Mouse (Mus musculus) kidney, embryonic 14.5 days (tissue): ENCODE measurements around the gene Gsdmc3. TPM values are rescaled to one million over a fixed set of nuclear protein-coding genes. Genes with fewer than 3 reads are reported as not detected.
"Not testable (repeated sequence)": the region's sequence is repeated elsewhere in the genome, so short reads cannot be mapped to it uniquely, and the experiment has no call there.

Source experiments
- ATAC-seq: fragments of 200-750 bp; cut with Nextera tagmentation; 2 replicates; pipeline ENCODE4 v1.8.0; 2017; ENCODE audit warnings: moderate number of reproducible peaks, mild to moderate bottlenecking, moderate TSS enrichment, moderate library complexity; ENCODE audit not compliant: low FRiP score, low TSS enrichment
- H3K27ac ChIP-seq: fragments of 300-500 bp; sonication (generic); 2 replicates; pipeline ENCODE4 v1.5.1; 2014; ENCODE audit warnings: low read depth, mild to moderate bottlenecking, low read length, moderate library complexity, mixed read lengths
- H3K27me3 ChIP-seq: fragments of 300-500 bp; sonication (generic); 2 replicates; pipeline ENCODE4 v1.6.1; 2014; ENCODE audit warnings: mild to moderate bottlenecking, low read length; ENCODE audit not compliant: control insufficient read depth, insufficient read depth
- H3K36me3 ChIP-seq: fragments of 300-500 bp; sonication (generic); 2 replicates; pipeline ENCODE4 v1.6.1; 2014; ENCODE audit warnings: low read length, mixed read lengths; ENCODE audit not compliant: control insufficient read depth, insufficient read depth
- H3K4me1 ChIP-seq: fragments of 300-500 bp; sonication (generic); 2 replicates; pipeline ENCODE4 v1.6.1; 2014; ENCODE audit warnings: low read length, mixed read lengths; ENCODE audit not compliant: control insufficient read depth, insufficient read depth
- H3K4me2 ChIP-seq: fragments of 300-500 bp; sonication (generic); replicated peaks from 2 replicates; pipeline ENCODE4 v1.6.1; 2014; ENCODE audit warnings: low read depth, mild to moderate bottlenecking, low read length
- H3K4me3 ChIP-seq: fragments of 300-500 bp; sonication (generic); 2 replicates; pipeline ENCODE4 v1.5.1; 2014; ENCODE audit warnings: mild to moderate bottlenecking, low read length
- H3K9ac ChIP-seq: fragments of 300-500 bp; sonication (generic); 2 replicates; pipeline ENCODE4 v1.6.1; 2014; ENCODE audit warnings: low read depth, mild to moderate bottlenecking, low read length, moderate library complexity
- H3K9me3 ChIP-seq: fragments of 300-500 bp; sonication (generic); 2 replicates; pipeline ENCODE4 v1.6.1; 2016; ENCODE audit warnings: low read length; ENCODE audit not compliant: control insufficient read depth
- WGBS: fragments of 180-500 bp; shearing (Covaris S2); extraction: QIAGEN DNeasy Blood & Tissue Kit; methylation state at CpG from one replicate; pipeline ENCODE4 v1.1.7; 2014; 5-methylcytosine and 5-hydroxymethylcytosine counted together
- polyA plus RNA-seq: library from polyadenylated mRNA; unstranded; fragments of >200 nt; fragmentation: Nextera tagmentation; extraction: Ambion mirVana; gene quantifications from 2 replicates; pipeline ENCODE4 v1.2.1, GENCODE M21; 2014

Gsdmc3 gene
- polyA plus RNA-seq, 1 experiment from 2014 or later, result 1.4 TPM

GRCm38 (mm10) chr15:63888440-63888839 is 10.1 kb upstream of the Gsdmc3 start:
- H3K27me3 ChIP-seq, H3K4me1 ChIP-seq, ATAC-seq, H3K36me3 ChIP-seq, H3K9me3 ChIP-seq, H3K4me3 ChIP-seq, H3K27ac ChIP-seq, H3K9ac ChIP-seq, H3K4me2 ChIP-seq: not testable (repeated sequence)
- 74% methylated on average over 3 of the region's 5 CpGs for WGBS

DNA sequence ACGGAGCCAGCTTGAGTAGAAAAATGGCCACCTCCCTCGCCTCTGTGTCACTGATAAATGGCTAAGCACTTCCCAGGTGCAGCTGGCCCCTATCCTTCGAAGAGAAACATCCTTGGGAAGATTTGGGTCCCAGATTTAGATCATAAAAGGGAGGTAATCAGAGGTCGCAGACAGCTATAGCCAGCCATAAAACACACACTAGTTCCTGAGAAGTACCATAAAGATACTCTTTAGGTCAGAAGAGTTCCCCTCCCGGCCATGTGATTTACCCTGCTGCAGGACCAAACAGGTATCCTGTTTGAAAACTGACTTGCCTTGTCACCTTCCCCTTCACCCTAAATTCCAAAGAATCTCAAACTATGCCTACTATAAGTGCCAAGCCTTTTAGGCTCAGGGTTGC is 9.6 kb upstream of the Gsdmc3 start:
- not testable (repeated sequence) for H3K4me1 ChIP-seq, H3K9ac ChIP-seq, ATAC-seq, H3K4me3 ChIP-seq, H3K4me2 ChIP-seq, H3K27ac ChIP-seq, H3K36me3 ChIP-seq, H3K9me3 ChIP-seq, H3K27me3 ChIP-seq
- no CpG with 5 or more reads among the region's 5 CpGs for WGBS

GRCm38 (mm10) chr15:63876160-63876559 is 2.2 kb downstream of the Gsdmc3 start:
- not testable (repeated sequence) for H3K36me3 ChIP-seq, H3K27ac ChIP-seq, H3K27me3 ChIP-seq, H3K9me3 ChIP-seq, H3K4me3 ChIP-seq, H3K4me2 ChIP-seq, ATAC-seq, H3K4me1 ChIP-seq, H3K9ac ChIP-seq

- not testable (repeated sequence) for H3K4me2 ChIP-seq, H3K4me3 ChIP-seq, H3K27me3 ChIP-seq, H3K36me3 ChIP-seq, H3K9ac ChIP-seq, H3K27ac ChIP-seq, ATAC-seq, H3K9me3 ChIP-seq, H3K4me1 ChIP-seq
- 43% methylated on average over 5 of the region's 5 CpGs for WGBS
These were observed 16.4 kb downstream of the Gsdmc3 start for GRCm38 (mm10) chr15:63861965-63862364.

Other genes starting within 250 kb of the Gsdmc3 start
- 1.8 and 1.9 TPM in 2 replicates for gene Gsdmc2, start 33.4 kb downstream of the Gsdmc3 start, polyA plus RNA-seq
- gene Gsdmc4, start 33.7 kb upstream of the Gsdmc3 start, polyA plus RNA-seq, result 0.11 and 0.16 TPM in 2 replicates
- 71.7 and 88.3 TPM in 2 replicates for gene Fam49b, start 181.9 kb upstream of the Gsdmc3 start, polyA plus RNA-seq